Mouse (Mus musculus) lung, adult 2 months (tissue): ENCODE data around the gene Bst1.

Source experiments
- CTCF ChIP-seq: fragments of 200-500 bp; IDR thresholded peaks from 2 replicates; pipeline ENCODE4 v1.5.1; 2011; ENCODE audit warnings: mild to moderate bottlenecking, low read length, control low read depth; ENCODE audit not compliant: insufficient read depth
- POLR2A ChIP-seq: fragments of 200-500 bp; IDR thresholded peaks from 2 replicates; pipeline ENCODE4 v1.6.1; 2011; ENCODE audit warnings: low read depth, mild to moderate bottlenecking, control low read depth, low read length, borderline replicate concordance; ENCODE audit errors: extremely low read depth

GRCm38 (mm10) chr5:43776993-43777392 is 41.7 kb upstream of the Bst1 start:
- no peak for TF ChIP-seq CTCF
- TF ChIP-seq POLR2A, result no peak
